Mouse (Mus musculus): Measurements from ENCODE around the gene Slc25a30.
A peak's percentile ranks its signal among the peaks of the same experiment; 100 is the strongest.

- TF ChIP-seq MAX (IDR thresholded peaks at IDR 0.05; ENCODE audit: low read length) (peak; percentile 46; the same call in 1 of the 2 replicates), MAFK (IDR thresholded peaks at IDR 0.05; ENCODE audit: borderline replicate concordance, low read depth, low read length) (no peak), CTCF (IDR thresholded peaks at IDR 0.05 in 2 of 3, conservative IDR thresholded peaks at IDR 0.05 in 1 of 3; ENCODE audit: control insufficient read depth in 1 of 3, insufficient read depth in 1 of 3, low read depth in 2 of 3, low read length in 3 of 3, poor library complexity in 1 of 3, severe bottlenecking in 1 of 3) (no peak), POLR2A (IDR thresholded peaks at IDR 0.05; ENCODE audit: control insufficient read depth in 1 of 2, insufficient read depth in 1 of 2, low read depth in 1 of 2, low read length in 2 of 2, poor library complexity in 1 of 2) (no peak), NRF1 (IDR thresholded peaks at IDR 0.05; ENCODE audit: insufficient read depth, low read depth, low read length, poor library complexity, severe bottlenecking) (no peak), ZNF384 (IDR thresholded peaks at IDR 0.05; ENCODE audit: low read depth, low read length) (no peak), RCOR1 (IDR thresholded peaks at IDR 0.05; ENCODE audit: low read depth, low read length) (no peak), TCF12 (IDR thresholded peaks at IDR 0.05; ENCODE audit: low read depth, low read length) (0 out of 2 replicates have a peak, but pooled peaks have one; percentile 31), JUND (IDR thresholded peaks at IDR 0.05; ENCODE audit: low read depth, low read length) (no peak), KAT2A (conservative IDR thresholded peaks at IDR 0.05; ENCODE audit: low read depth, low read length) (no peak), GABPA (IDR thresholded peaks at IDR 0.05; ENCODE audit: low read depth, low read length) (no peak), MXI1 (IDR thresholded peaks at IDR 0.05; ENCODE audit: low read depth, low read length) (0 out of 2 replicates have a peak, but pooled peaks have one; percentile 39), EP300 (IDR thresholded peaks at IDR 0.05; ENCODE audit: low read depth in 1 of 2, low read length in 2 of 2) (peak in 1 of 2 experiments; percentile 51; a peak in 2 of 4 replicates)
Measured at GRCm38 (mm10) chr14:75807800-75808199, 21.0 kb upstream of the Slc25a30 start.
